Mouse (Mus musculus) ES-Bruce4 (cell line): ENCODE measurements around the gene Heatr6.

Source experiments
- CTCF ChIP-seq: IDR thresholded peaks from one replicate; pipeline ENCODE4 v1.8.1; 2011; ENCODE audit warnings: low read depth, low read length
- EP300 ChIP-seq: IDR thresholded peaks from 2 replicates; pipeline ENCODE4 v1.6.1; 2011; ENCODE audit warnings: low read depth, low read length; ENCODE audit not compliant: insufficient read depth
- POLR2A ChIP-seq: IDR thresholded peaks from one replicate; pipeline ENCODE4 v1.8.1; 2011; ENCODE audit warnings: low read length; ENCODE audit not compliant: insufficient read depth

- TF ChIP-seq POLR2A (no peak), CTCF (no peak), EP300 (no peak)
Observed at GRCm38 (mm10) chr11:83733071-83733640, 20.3 kb upstream of the Heatr6 start.
